Mouse (Mus musculus) thymus, adult 2 months (tissue): ENCODE data around the gene Polr2f.

Experiments used
- CTCF ChIP-seq: fragments of 200-500 bp; IDR thresholded peaks from 2 replicates; pipeline ENCODE4 v1.5.1; 2012; ENCODE audit warnings: mild to moderate bottlenecking, control low read depth, low read length, moderate library complexity, borderline replicate concordance; ENCODE audit not compliant: control insufficient read depth, poor library complexity, insufficient read depth; ENCODE audit errors: extremely low read depth
- POLR2A ChIP-seq: fragments of 200-500 bp; IDR thresholded peaks from 2 replicates; pipeline ENCODE4 v1.6.1; 2012; ENCODE audit warnings: mild to moderate bottlenecking, low read length, control low read depth, moderate library complexity; ENCODE audit not compliant: control insufficient read depth, poor library complexity, insufficient read depth; ENCODE audit errors: extremely low read depth

DNA sequence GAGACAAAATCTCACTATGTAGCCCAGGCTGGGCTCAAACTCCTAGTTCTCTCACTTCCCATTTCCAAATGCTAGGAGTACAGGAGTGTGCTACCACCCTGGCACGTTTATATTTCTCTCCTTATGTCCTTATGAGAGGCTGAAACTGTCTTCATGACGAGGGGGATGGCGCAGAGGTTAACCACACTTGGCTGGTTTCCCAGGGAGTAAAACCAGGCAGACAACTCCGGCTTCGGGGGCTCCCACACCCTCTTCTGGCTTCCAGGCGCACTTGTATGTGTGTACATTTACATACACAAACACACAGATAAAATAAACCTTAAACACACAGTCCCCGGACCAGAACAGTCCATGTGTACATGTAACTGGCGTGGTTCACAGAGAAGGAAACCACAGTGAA lies 3.2 kb downstream of the Polr2f start:
- TF ChIP-seq CTCF (no peak), POLR2A (no peak)
